In the genomic region with DNA sequence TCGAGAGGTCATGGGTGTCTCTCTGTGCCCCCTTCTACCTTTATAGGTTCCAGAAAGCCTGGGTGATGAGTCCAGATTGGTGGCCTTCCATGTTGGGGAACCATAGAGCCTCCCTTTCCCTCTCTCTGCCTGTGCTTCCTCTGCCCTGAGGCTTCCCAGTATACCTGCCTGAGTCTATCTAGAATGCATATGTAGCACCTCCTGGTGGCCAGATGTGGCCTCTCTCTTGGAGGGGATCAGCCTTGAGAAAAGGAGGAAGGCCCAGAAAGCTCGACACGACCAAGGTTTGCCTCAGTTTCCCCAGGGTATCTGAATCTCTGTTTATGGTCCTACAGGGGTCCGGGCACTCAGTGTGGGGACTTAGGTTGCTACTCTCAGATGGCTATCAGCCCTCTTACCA, we compare ENCODE assay signal across 8 mouse cellular contexts. TPM values are rescaled to one million over a fixed set of nuclear protein-coding genes. Genes with fewer than 3 reads are reported as not detected.
DNase-seq lines count a peak whose midpoint lies in the region; ATAC-seq and TF ChIP-seq lines count a peak whose summit lies in the region.

No protein-coding gene starts in this region.

- peak; percentile 77 for ATAC-seq in frontal cortex, adult (ENCODE audit: low TSS enrichment)
- ATAC-seq in intestine, embryonic 15.5 days, result no peak
- peak; percentile 63 for ATAC-seq in megakaryocyte-erythroid progenitor cell, adult 5-6 weeks (replicated peaks; ENCODE audit: low FRiP score, low TSS enrichment, poor library complexity, severe bottlenecking)

- H3K9me3 ChIP-seq in intestine, embryonic 15.5 days, result no peaks in the 10 kb centered on the region

- no peaks in the 10 kb centered on the region for H3K4me1 ChIP-seq in bone marrow macrophage, adult 2 months (ENCODE audit: control insufficient read depth, insufficient read depth, low read length)
- peaks cover 33% of the 10 kb centered on the region for H3K4me1 ChIP-seq in intestine, embryonic 15.5 days (replicated peaks)

- DNase-seq in frontal cortex, postnatal 36 days (ENCODE audit: low spot score in 2 of 2), result no peak
- peak; percentile 79 for DNase-seq in 3T3-L1 (ENCODE audit: low read depth, low spot score)
- DNase-seq in frontal cortex, postnatal 10 days (ENCODE audit: low spot score in 2 of 2), result no peak
- no peak for DNase-seq in urinary bladder, postnatal 10 days (ENCODE audit: low spot score)

- 0 out of 2 replicates have a peak overlapping the region, but pooled peaks have one; percentile 26 for H3K9ac ChIP-seq in intestine, embryonic 15.5 days

- H3K27ac ChIP-seq in bone marrow macrophage, adult 2 months (ENCODE audit: insufficient read depth, low read depth, low read length), result no peak overlapping the region
- peak overlapping the region; percentile 68; the same call in 1 of the 2 replicates for H3K27ac ChIP-seq in intestine, embryonic 15.5 days

- no peak for TF ChIP-seq POLR2A in bone marrow macrophage, adult 2 months (IDR thresholded peaks at IDR 0.05; ENCODE audit: borderline replicate concordance, low read depth, low read length)

- peaks cover 2% of the 10 kb centered on the region; the same call in 1 of the 2 replicates for H3K27me3 ChIP-seq in intestine, embryonic 15.5 days (replicated peaks)

- peak; percentile 47; the same call in 1 of the 2 replicates for TF ChIP-seq CTCF in bone marrow macrophage, adult 2 months (IDR thresholded peaks at IDR 0.05; ENCODE audit: low read depth, low read length)

- H3K4me3 ChIP-seq in bone marrow macrophage, adult 2 months (ENCODE audit: insufficient read depth, low read length), result no peak overlapping the region
- H3K4me3 ChIP-seq in intestine, embryonic 15.5 days (replicated peaks), result peak overlapping the region; percentile 3

- peaks cover 12% of the 10 kb centered on the region; the same call in 1 of the 2 replicates for H3K36me3 ChIP-seq in intestine, embryonic 15.5 days

- H3K4me2 ChIP-seq in intestine, embryonic 15.5 days (replicated peaks), result peak overlapping the region; percentile 42

- WGBS in intestine, embryonic 15.5 days, result 49% methylated on average over 4 of the region's 4 CpGs

RNA-seq across cellular contexts. Expression of a gene that starts 0.9 kb away (rescaled TPM):
- polyA plus RNA-seq in bone marrow macrophage, adult 2 months (2012; ENCODE audit: insufficient read depth, insufficient read length, missing spikeins), result not detected in 2 replicates
- 57.7 and 68.4 TPM in 2 replicates for polyA plus RNA-seq in intestine, embryonic 15.5 days (2015; fragmentation: Nextera tagmentation; extraction: Ambion mirVana)
- total RNA-seq in megakaryocyte-erythroid progenitor cell, adult 5-6 weeks (2014; fragmentation: Nextera tagmentation), result not detected in 2 replicates
- total RNA-seq in megakaryocyte-erythroid progenitor cell, adult 5-6 weeks (2017), result 2.0 TPM in 1 of 2 replicates, not detected in the other

RNA-seq across cellular contexts. Expression of a gene that starts 7.4 kb away (rescaled TPM):
- polyA plus RNA-seq in bone marrow macrophage, adult 2 months (2012; ENCODE audit: insufficient read depth, insufficient read length, missing spikeins), result not detected in 2 replicates
- polyA plus RNA-seq in intestine, embryonic 15.5 days (2015; fragmentation: Nextera tagmentation; extraction: Ambion mirVana), result 0.29 TPM in 1 of 2 replicates, not detected in the other
- total RNA-seq in megakaryocyte-erythroid progenitor cell, adult 5-6 weeks (2014; fragmentation: Nextera tagmentation), result not detected in 2 replicates
- total RNA-seq in megakaryocyte-erythroid progenitor cell, adult 5-6 weeks (2017), result not detected in 2 replicates

RNA-seq across cellular contexts. Expression of a gene that starts 7.9 kb away (rescaled TPM):
- 13.0 and 17.8 TPM in 2 replicates for polyA plus RNA-seq in bone marrow macrophage, adult 2 months (2012; ENCODE audit: insufficient read depth, insufficient read length, missing spikeins)
- polyA plus RNA-seq in intestine, embryonic 15.5 days (2015; fragmentation: Nextera tagmentation; extraction: Ambion mirVana), result 80.0 and 80.2 TPM in 2 replicates
- 95.3 and 101 TPM in 2 replicates for total RNA-seq in megakaryocyte-erythroid progenitor cell, adult 5-6 weeks (2014; fragmentation: Nextera tagmentation)
- total RNA-seq in megakaryocyte-erythroid progenitor cell, adult 5-6 weeks (2017), result 12.7 and 16.0 TPM in 2 replicates

RNA-seq across cellular contexts. Expression of a gene that starts 27.5 kb away (rescaled TPM):
- polyA plus RNA-seq in bone marrow macrophage, adult 2 months (2012; ENCODE audit: insufficient read depth, insufficient read length, missing spikeins), result 13.5 and 15.7 TPM in 2 replicates
- polyA plus RNA-seq in intestine, embryonic 15.5 days (2015; fragmentation: Nextera tagmentation; extraction: Ambion mirVana), result 17.6 and 20.7 TPM in 2 replicates
- total RNA-seq in megakaryocyte-erythroid progenitor cell, adult 5-6 weeks (2014; fragmentation: Nextera tagmentation), result 23.8 and 24.3 TPM in 2 replicates
- 40.1 and 49.3 TPM in 2 replicates for total RNA-seq in megakaryocyte-erythroid progenitor cell, adult 5-6 weeks (2017)

RNA-seq across cellular contexts. Expression of a gene that starts 43.3 kb away (rescaled TPM):
- polyA plus RNA-seq in bone marrow macrophage, adult 2 months (2012; ENCODE audit: insufficient read depth, insufficient read length, missing spikeins), result 27.3 and 29.8 TPM in 2 replicates
- polyA plus RNA-seq in intestine, embryonic 15.5 days (2015; fragmentation: Nextera tagmentation; extraction: Ambion mirVana), result 22.2 and 25.4 TPM in 2 replicates
- total RNA-seq in megakaryocyte-erythroid progenitor cell, adult 5-6 weeks (2014; fragmentation: Nextera tagmentation), result 106 and 117 TPM in 2 replicates
- total RNA-seq in megakaryocyte-erythroid progenitor cell, adult 5-6 weeks (2017), result 33.9 and 34.7 TPM in 2 replicates

Comparison
In these comparisons a context has a peak if more than half of its experiments do, and no peak if none do; other contexts are left out.
1. RNA of a gene that starts 0.9 kb away (polyA plus RNA-seq): 57.7 to 68.4 TPM in intestine, embryonic 15.5 days; not detected in bone marrow macrophage, adult 2 months; every median in the first group is over 10 times any median in the second.